Mouse (Mus musculus) liver, embryonic 11.5 days (tissue): ENCODE data around the gene Uqcr10. TPM values are rescaled to one million over a fixed set of nuclear protein-coding genes. Genes with fewer than 3 reads are reported as not detected.

Source experiments
- ATAC-seq: fragments of 200-750 bp; cut with Nextera tagmentation; replicated peaks from 2 replicates; pipeline ENCODE4 v1.8.0; 2017; ENCODE audit warnings: moderate number of reproducible peaks, mild to moderate bottlenecking, moderate TSS enrichment, moderate library complexity; ENCODE audit not compliant: low FRiP score
- DNase-seq: peaks from one replicate; pipeline ENCODE4 v3.0.0-alpha.2; 2017; ENCODE audit warnings: low spot score
- H3K27ac ChIP-seq: fragments of 300-500 bp; sonication (generic); 2 replicates; pipeline ENCODE4 v1.5.1; 2014; ENCODE audit warnings: mild to moderate bottlenecking, low read depth, low read length, control low read depth
- H3K27me3 ChIP-seq: fragments of 300-500 bp; sonication (generic); replicated peaks from 2 replicates; pipeline ENCODE4 v1.6.1; 2014; ENCODE audit warnings: low read length, mixed read lengths; ENCODE audit not compliant: control insufficient read depth, insufficient read depth
- H3K36me3 ChIP-seq: fragments of 300-500 bp; sonication (generic); 2 replicates; pipeline ENCODE4 v1.6.1; 2014; ENCODE audit warnings: mild to moderate bottlenecking, low read length, moderate library complexity, mixed read lengths; ENCODE audit not compliant: control insufficient read depth, insufficient read depth
- H3K4me1 ChIP-seq: fragments of 300-500 bp; sonication (generic); replicated peaks from 2 replicates; pipeline ENCODE4 v1.6.1; 2014; ENCODE audit warnings: low read length, mixed read lengths; ENCODE audit not compliant: control insufficient read depth, insufficient read depth
- H3K4me2 ChIP-seq: fragments of 300-500 bp; sonication (generic); 2 replicates; pipeline ENCODE4 v1.6.1; 2014; ENCODE audit warnings: mild to moderate bottlenecking, control low read depth, moderate library complexity
- H3K4me3 ChIP-seq: fragments of 300-500 bp; sonication (generic); 2 replicates; pipeline ENCODE4 v1.5.1; 2014; ENCODE audit warnings: low read depth, low read length, control low read depth
- H3K9ac ChIP-seq: fragments of 300-500 bp; sonication (generic); 2 replicates; pipeline ENCODE4 v1.6.1; 2014; ENCODE audit warnings: low read depth, low read length, control low read depth
- H3K9me3 ChIP-seq: fragments of 300-500 bp; sonication (generic); 2 replicates; pipeline ENCODE4 v1.6.1; 2016; ENCODE audit warnings: low read length, inconsistent platforms, mixed read lengths; ENCODE audit not compliant: control insufficient read depth
- WGBS: fragments of 180-500 bp; shearing (Covaris S2); extraction: QIAGEN DNeasy Blood & Tissue Kit; methylation state at CpG from one replicate; pipeline ENCODE4 v1.1.7; 2014; 5-methylcytosine and 5-hydroxymethylcytosine counted together
- polyA plus RNA-seq: library from polyadenylated mRNA; unstranded; fragments of >200 nt; fragmentation: Nextera tagmentation; extraction: Ambion mirVana; gene quantifications from 2 replicates; pipeline ENCODE4 v1.2.1, GENCODE M21; 2014

The Uqcr10 gene
- polyA plus RNA-seq, 1 experiment from 2014 or later = 891 TPM

DNA sequence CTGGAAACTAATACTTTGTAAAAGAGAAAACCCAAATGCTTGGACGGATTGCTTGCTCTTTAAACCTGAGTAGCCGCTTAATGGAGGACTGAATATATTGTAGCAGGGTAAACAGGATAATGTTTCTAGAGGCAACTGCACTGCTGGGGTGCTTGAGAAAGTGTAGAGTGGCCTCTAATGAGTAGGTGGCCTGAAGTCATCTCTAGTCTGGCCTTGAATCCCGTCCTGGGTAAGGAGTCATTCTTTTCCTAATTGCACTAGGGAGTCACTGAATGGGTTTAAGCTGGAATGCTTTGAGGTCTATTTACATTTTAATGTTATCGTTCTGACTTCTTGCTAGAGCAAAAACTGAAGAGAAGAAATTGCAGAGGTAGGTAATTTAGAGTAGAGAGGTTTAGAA, 1.0 kb upstream of the Uqcr10 start:
- ATAC-seq = no peak
- no peak for DNase-seq
- 10% methylated on average over 4 of the region's 4 CpGs for WGBS

GRCm38 (mm10) chr11:4703688-4704071, 462 bp downstream of the Uqcr10 start:
- peak overlapping the region; percentile 89 for H3K4me2 ChIP-seq

More for the DNA sequence above, 1.0 kb upstream of the Uqcr10 start:
- Histone ChIP-seq H3K27me3 (no peaks in the 10 kb centered on the region), H3K4me1 (peaks cover 16% of the 10 kb centered on the region), H3K27ac (peak overlapping the region; percentile 48; the same call in 1 of the 2 replicates), H3K4me2 (peak overlapping the region; percentile 89), H3K9ac (peak overlapping the region; percentile 81), H3K36me3 (peaks cover 16% of the 10 kb centered on the region), H3K4me3 (peak overlapping the region; percentile 92), H3K9me3 (no peaks in the 10 kb centered on the region)

DNA sequence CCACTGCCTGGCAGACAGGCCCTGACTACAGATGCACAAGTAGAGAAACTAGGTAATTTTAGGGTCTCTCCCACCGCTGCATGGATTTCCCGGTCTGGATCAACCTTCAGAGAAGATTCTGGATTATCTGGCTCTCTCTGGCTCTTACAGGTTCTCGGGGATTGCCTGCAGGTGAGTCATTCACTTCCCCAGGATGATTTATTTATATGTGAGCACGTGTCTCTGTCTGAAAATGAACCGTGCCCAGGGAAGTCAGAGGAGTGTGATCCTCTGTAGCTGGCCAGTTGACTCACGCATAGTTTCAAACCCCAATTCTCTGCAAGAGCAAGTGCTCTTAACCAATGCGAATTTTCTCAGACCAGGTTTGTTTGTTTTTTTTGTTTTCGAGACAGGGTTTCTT, 3.4 kb downstream of the Uqcr10 start:
- ATAC-seq (no peak), DNase-seq (no peak)
- H3K4me3 ChIP-seq = no peak overlapping the region
- H3K4me1 ChIP-seq = peaks cover 11% of the 10 kb centered on the region
- H3K9me3 ChIP-seq = no peaks in the 10 kb centered on the region
- no peaks in the 10 kb centered on the region for H3K27me3 ChIP-seq
- 87% methylated on average over 8 of the region's 8 CpGs for WGBS
- no peak overlapping the region for H3K9ac ChIP-seq
- peaks cover 16% of the 10 kb centered on the region for H3K36me3 ChIP-seq
- no peak overlapping the region for H3K4me2 ChIP-seq
- no peak overlapping the region for H3K27ac ChIP-seq

More at GRCm38 (mm10) chr11:4703688-4704071, 462 bp downstream of the Uqcr10 start:
- DNase-seq (peak; percentile 47), ATAC-seq (peak; percentile 12)
- Histone ChIP-seq H3K4me1 (peaks cover 16% of the 10 kb centered on the region), H3K27me3 (no peaks in the 10 kb centered on the region), H3K9ac (peak overlapping the region; percentile 89), H3K36me3 (peaks cover 16% of the 10 kb centered on the region), H3K27ac (peak overlapping the region; percentile 68; the same call in 1 of the 2 replicates), H3K9me3 (no peaks in the 10 kb centered on the region), H3K4me3 (peak overlapping the region; percentile 92)
- WGBS = 2% methylated on average over 12 of the region's 12 CpGs

DNA sequence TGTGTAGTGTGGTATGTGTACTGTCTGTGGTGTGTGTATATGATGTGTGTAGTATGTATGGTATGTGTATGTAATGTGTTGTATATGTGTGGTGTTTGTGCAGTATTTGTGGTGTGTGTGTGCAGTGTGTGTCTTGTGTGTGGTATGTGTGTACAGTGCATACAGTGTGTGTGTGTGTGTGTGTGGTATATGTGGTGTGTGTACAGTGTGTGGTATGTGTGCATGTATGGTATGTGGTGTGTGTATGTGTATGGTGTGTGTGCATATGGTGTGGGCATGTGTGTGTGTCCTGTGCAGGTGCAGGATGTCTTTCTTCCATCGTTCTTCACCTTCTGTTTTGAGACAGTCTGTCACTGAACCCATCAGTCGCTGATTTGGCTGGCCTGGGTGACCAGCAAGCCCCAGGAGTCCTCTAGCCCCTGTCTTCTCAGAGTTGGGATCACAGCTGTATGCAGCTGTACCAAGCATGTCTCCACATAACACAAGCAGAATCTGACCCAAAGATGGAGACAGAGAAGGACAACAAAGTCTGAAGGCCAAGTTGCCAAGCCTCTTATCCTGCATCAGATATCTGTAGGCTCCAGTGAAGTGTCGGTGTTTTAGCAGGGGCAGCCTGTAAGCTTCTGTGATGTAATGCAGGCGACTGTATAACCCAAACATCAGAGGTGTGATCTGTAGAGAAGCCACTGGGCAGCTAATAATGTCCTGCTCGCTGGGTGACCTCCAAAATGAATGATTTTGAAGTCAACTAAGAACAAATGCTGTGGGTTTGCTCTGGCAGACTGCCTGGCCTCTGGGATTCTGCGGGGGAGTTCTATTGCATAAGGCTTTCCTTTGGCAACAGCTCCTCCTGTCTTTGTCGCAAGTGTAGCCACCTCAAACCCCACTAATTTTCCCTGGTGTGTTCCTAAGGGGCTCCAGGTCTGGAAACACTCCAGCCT, 6.8 kb downstream of the Uqcr10 start:
- Histone ChIP-seq H3K9ac (no peak overlapping the region), H3K4me2 (no peak overlapping the region), H3K4me1 (no peaks in the 10 kb centered on the region; the same call in 1 of the 2 replicates), H3K27me3 (no peaks in the 10 kb centered on the region), H3K9me3 (no peaks in the 10 kb centered on the region), H3K36me3 (peaks cover 13% of the 10 kb centered on the region), H3K4me3 (no peak overlapping the region), H3K27ac (no peak overlapping the region; the same call in 1 of the 2 replicates)
- ATAC-seq (no peak), DNase-seq (no peak)
- 40% methylated on average over 7 of the region's 7 CpGs for WGBS

DNA sequence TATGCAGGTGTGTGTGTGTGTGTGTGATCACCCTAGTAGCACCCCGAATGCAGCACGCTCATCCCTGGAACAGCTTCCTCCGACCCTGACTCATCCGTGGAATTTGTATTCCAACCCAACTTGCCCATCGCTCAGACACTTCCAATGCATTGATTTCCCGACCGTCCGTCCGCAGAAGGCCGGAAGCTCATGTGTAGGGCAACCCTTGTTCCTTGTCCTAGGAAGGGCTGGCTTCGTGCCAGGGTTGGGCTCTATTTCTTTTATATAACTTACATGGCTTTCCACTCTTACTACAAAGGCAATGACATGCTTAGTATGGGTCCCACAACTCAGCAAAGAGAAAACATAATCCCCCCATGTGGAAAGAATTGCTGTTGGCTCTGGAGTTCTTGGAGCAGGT, 12.0 kb downstream of the Uqcr10 start:
- no peaks in the 10 kb centered on the region for H3K4me1 ChIP-seq
- WGBS = 85% methylated on average over 11 of the region's 11 CpGs
- no peaks in the 10 kb centered on the region for H3K9me3 ChIP-seq
- no peak for DNase-seq
- H3K4me3 ChIP-seq = no peak overlapping the region
- no peak overlapping the region for H3K9ac ChIP-seq
- no peaks in the 10 kb centered on the region for H3K36me3 ChIP-seq
- no peaks in the 10 kb centered on the region for H3K27me3 ChIP-seq
- ATAC-seq = no peak
- H3K27ac ChIP-seq = no peak overlapping the region
- no peak overlapping the region for H3K4me2 ChIP-seq

DNA sequence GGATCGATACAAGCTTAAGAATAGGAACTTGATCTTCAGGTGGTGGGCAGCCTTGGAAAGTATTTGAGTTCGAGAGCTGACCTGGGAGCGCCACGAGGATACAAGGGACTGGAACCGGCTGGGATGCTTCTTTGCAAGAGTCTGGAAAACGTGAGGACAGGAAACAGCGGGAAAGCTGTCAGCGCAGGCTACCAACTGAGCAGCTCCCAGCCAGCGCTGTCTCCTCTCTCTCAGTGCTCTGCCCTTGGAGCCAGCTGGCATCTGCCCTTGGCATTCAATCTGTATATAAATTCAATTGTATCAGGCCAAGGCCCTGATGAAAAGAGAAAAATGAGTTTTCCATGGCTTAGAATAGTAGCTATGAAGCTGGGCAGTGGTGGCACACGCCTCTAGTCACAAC, 12.9 kb downstream of the Uqcr10 start:
- Histone ChIP-seq H3K27ac (no peak overlapping the region), H3K9me3 (no peaks in the 10 kb centered on the region), H3K36me3 (no peaks in the 10 kb centered on the region), H3K9ac (no peak overlapping the region), H3K4me2 (no peak overlapping the region), H3K4me3 (no peak overlapping the region), H3K4me1 (no peaks in the 10 kb centered on the region), H3K27me3 (no peaks in the 10 kb centered on the region)
- DNase-seq (no peak), ATAC-seq (no peak)
- WGBS = 63% methylated on average over 10 of the region's 10 CpGs

GRCm38 (mm10) chr11:4690353-4690752, 13.8 kb downstream of the Uqcr10 start:
- no peaks in the 10 kb centered on the region for H3K4me1 ChIP-seq
- H3K27ac ChIP-seq = no peak overlapping the region
- no peaks in the 10 kb centered on the region for H3K9me3 ChIP-seq
- no peak for DNase-seq
- H3K27me3 ChIP-seq = no peaks in the 10 kb centered on the region
- H3K4me3 ChIP-seq = no peak overlapping the region
- H3K36me3 ChIP-seq = no peaks in the 10 kb centered on the region
- no peak overlapping the region for H3K4me2 ChIP-seq
- no peak for ATAC-seq
- H3K9ac ChIP-seq = no peak overlapping the region
- 83% methylated on average over 7 of the region's 7 CpGs for WGBS

DNA sequence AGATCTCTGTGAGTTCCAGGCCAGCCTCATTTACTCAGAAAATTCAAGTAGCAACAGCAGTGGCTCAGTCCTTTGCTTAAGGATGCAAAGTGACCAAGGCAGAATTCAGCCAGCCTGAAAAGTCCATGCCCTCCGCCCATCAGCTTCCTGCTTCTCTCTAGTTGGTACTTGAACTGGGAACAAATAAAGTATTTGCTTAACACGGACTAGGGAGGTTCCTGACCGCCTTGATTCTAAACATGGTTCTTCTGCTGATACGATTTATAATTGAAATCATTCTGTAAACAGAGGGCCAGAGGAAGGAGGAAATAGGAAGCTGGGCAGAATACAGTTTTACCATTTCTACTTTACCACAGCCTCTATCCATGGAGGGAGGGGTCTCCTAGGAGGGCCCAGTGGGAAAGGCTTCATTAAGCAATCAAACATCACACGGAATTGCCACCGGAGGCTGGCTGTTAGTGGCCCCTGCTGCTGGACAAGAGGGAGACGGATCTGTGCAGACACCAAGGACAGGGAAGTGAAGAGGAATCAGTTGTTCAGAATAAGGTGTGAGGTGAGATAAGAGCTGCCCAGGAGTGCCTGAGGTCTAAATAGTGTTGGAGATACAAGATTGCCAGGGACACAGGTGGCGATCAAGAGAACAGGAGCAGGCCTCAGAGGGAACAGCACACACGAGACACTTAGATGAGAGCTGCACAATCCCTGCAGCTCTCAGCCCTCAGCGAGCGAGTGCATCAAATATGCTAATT, 15.3 kb downstream of the Uqcr10 start:
- H3K36me3 ChIP-seq = no peaks in the 10 kb centered on the region
- DNase-seq (no peak), ATAC-seq (no peak)
- H3K4me3 ChIP-seq = no peak overlapping the region
- H3K9ac ChIP-seq = no peak overlapping the region
- no peaks in the 10 kb centered on the region for H3K27me3 ChIP-seq
- H3K4me2 ChIP-seq = no peak overlapping the region
- H3K27ac ChIP-seq = no peak overlapping the region
- H3K4me1 ChIP-seq = no peaks in the 10 kb centered on the region
- H3K9me3 ChIP-seq = no peaks in the 10 kb centered on the region
- 55% methylated on average over 11 of the region's 11 CpGs for WGBS
